Mouse (Mus musculus): ENCODE results near the gene Mrpl53. TPM values are rescaled to one million over a fixed set of nuclear protein-coding genes. Genes with fewer than 3 reads are reported as not detected.

The Mrpl53 gene
- polyA plus RNA-seq, 1 experiment, result 82.0 TPM

DNA sequence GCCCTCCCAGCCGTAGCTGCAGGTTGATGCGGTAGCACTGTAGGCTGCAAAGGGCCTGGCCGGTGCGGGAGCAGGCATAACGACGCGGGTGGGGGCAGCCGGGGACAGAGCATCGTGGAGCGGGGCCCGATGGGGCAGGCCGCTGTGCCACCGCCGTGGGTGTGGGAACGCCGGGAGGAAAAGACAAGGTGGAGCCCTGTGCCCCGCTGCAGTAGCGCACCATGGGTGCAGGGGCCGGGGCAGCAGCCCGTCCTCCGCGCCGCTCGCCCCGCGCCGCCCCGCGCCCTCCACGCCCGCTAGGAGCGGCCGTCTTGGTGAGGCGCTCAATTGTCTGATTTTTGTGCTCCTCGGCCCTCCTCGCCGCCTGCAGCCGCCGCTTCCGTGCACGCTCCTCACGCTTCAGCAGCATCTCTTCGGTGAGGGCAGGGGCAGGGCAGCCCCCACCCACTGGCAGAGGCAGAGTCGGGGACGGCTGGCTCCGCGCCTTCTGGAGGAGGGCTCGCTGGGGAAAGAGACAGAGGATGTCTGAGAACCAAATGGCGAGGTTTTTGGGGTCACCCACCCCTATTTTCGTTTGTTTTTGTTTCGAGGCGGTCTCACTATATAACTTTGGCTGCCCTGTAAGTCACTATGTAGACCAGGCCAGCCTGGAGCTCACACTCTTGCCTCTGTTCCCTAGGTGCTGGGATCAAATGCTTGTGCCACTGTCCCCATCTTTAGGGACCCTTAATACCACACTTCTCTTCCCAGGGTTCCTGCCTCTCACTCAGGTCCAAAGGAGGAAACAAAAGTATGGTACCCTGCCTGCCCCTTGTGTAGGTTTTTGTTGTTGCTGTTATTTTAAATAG lies 13.2 kb downstream of the Mrpl53 start:
- H3K27me3 ChIP-seq (ENCODE audit: control insufficient read depth, insufficient read depth, low read length), result no peaks in the 10 kb centered on the region
- peaks cover 6% of the 10 kb centered on the region for H3K36me3 ChIP-seq (ENCODE audit: control insufficient read depth, insufficient read depth, low read length)
- peak overlapping the region; percentile 74 for H3K27ac ChIP-seq (ENCODE audit: insufficient read depth, low read depth, low read length)
- peak overlapping the region; percentile 76 for H3K4me3 ChIP-seq (ENCODE audit: low read depth, low read length)
- TF ChIP-seq CTCF (IDR thresholded peaks at IDR 0.05; ENCODE audit: extremely low read depth, insufficient read length, insufficient replicate concordance, low read depth, low read length) (no peak), POLR2A (IDR thresholded peaks at IDR 0.05; ENCODE audit: low read depth, low read length) (no peak)
- WGBS, result 2% methylated on average over 52 of the region's 52 CpGs
- peaks cover 15% of the 10 kb centered on the region for H3K4me1 ChIP-seq (ENCODE audit: control insufficient read depth, insufficient read depth, insufficient read length, low read length)

- TF ChIP-seq POLR2A (IDR thresholded peaks at IDR 0.05; ENCODE audit: low read depth, low read length), result no peak
- TF ChIP-seq CTCF (IDR thresholded peaks at IDR 0.05; ENCODE audit: extremely low read depth, insufficient read length, insufficient replicate concordance, low read depth, low read length), result no peak
- WGBS, result 88% methylated on average over 5 of the region's 5 CpGs
- no peak overlapping the region for H3K4me3 ChIP-seq (ENCODE audit: low read depth, low read length)
- H3K4me1 ChIP-seq (ENCODE audit: control insufficient read depth, insufficient read depth, insufficient read length, low read length), result peaks cover 15% of the 10 kb centered on the region
- H3K27ac ChIP-seq (ENCODE audit: insufficient read depth, low read depth, low read length), result no peak overlapping the region
- H3K27me3 ChIP-seq (ENCODE audit: control insufficient read depth, insufficient read depth, low read length), result no peaks in the 10 kb centered on the region
- peaks cover 2% of the 10 kb centered on the region for H3K36me3 ChIP-seq (ENCODE audit: control insufficient read depth, insufficient read depth, low read length)
Observed at GRCm38 (mm10) chr6:83122961-83123360, 14.1 kb downstream of the Mrpl53 start.

DNA sequence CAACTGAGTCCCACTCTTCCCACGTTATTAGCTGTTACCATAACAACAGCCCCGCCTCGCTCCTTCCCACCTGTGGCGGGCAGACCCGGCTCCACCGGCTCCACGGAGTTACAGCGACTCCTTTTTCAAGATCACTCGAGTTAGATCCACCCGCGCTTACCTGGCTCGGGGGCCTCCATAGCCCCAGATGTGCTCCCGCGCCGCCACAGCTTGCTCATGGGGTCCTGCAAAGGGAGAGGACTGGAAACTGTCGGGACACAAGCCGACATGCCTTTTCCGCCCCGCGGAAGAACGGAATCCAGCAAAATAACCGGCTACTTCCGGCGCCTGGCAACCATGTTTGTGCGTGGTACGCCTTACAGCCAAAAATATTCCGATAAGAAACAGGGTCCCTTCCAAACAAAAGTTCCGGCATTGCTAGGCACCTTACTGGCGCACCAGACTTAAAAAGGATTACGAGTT lies 16.0 kb downstream of the Mrpl53 start:
- WGBS, result under 1% methylated on average over 30 of the region's 30 CpGs
- peak overlapping the region; percentile 17; the same call in 1 of the 2 replicates for H3K27ac ChIP-seq (ENCODE audit: insufficient read depth, low read depth, low read length)
- H3K4me3 ChIP-seq (ENCODE audit: low read depth, low read length), result peak overlapping the region; percentile 74
- peak; percentile 83 for TF ChIP-seq POLR2A (IDR thresholded peaks at IDR 0.05; ENCODE audit: low read depth, low read length)
- no peak for TF ChIP-seq CTCF (IDR thresholded peaks at IDR 0.05; ENCODE audit: extremely low read depth, insufficient read length, insufficient replicate concordance, low read depth, low read length)
- no peaks in the 10 kb centered on the region for H3K36me3 ChIP-seq (ENCODE audit: control insufficient read depth, insufficient read depth, low read length)
- H3K4me1 ChIP-seq (ENCODE audit: control insufficient read depth, insufficient read depth, insufficient read length, low read length), result peaks cover 13% of the 10 kb centered on the region
- H3K27me3 ChIP-seq (ENCODE audit: control insufficient read depth, insufficient read depth, low read length), result no peaks in the 10 kb centered on the region

- TF ChIP-seq CTCF (IDR thresholded peaks at IDR 0.05; ENCODE audit: extremely low read depth, insufficient read length, insufficient replicate concordance, low read depth, low read length), result no peak
- no peak for TF ChIP-seq POLR2A (IDR thresholded peaks at IDR 0.05; ENCODE audit: low read depth, low read length)
- 37% methylated on average over 5 of the region's 5 CpGs for WGBS
- Histone ChIP-seq H3K36me3 (ENCODE audit: control insufficient read depth, insufficient read depth, low read length) (no peaks in the 10 kb centered on the region), H3K27ac (ENCODE audit: insufficient read depth, low read depth, low read length) (peak within 1 kb of the TSS; percentile 17; the same call in 1 of the 2 replicates), H3K27me3 (ENCODE audit: control insufficient read depth, insufficient read depth, low read length) (no peaks in the 10 kb centered on the region), H3K4me1 (ENCODE audit: control insufficient read depth, insufficient read depth, insufficient read length, low read length) (peaks cover 9% of the 10 kb centered on the region), H3K4me3 (ENCODE audit: low read depth, low read length) (peak within 1 kb of the TSS; percentile 74)
Observed at GRCm38 (mm10) chr6:83125331-83125730, 16.5 kb downstream of the Mrpl53 start, which contains the start of gene Ino80b. Gene Ino80b, minus strand, starts transcription at chr6:83125431.

DNA sequence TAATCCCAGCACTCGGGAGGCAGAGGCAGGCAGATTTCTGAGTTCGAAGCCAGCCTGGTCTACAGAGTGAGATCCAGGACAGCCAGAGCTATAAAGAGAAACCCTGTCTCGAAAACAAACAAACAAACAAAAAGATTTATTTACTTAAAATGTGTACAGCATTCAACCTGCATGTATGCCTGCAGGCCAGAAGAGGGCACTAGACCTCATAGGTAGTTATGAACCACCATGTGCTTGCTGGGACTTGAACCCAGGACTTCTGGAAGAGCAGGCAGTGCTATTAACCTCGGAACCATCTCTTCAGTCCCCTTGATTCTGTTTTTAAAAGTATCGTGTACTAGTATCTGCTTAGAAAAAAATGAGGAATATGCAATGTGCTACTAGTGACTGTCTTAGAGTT lies 18.6 kb downstream of the Mrpl53 start:
- Histone ChIP-seq H3K4me1 (ENCODE audit: control insufficient read depth, insufficient read depth, insufficient read length, low read length) (peaks cover 12% of the 10 kb centered on the region; the same call in 1 of the 2 replicates), H3K27ac (ENCODE audit: insufficient read depth, low read depth, low read length) (no peak overlapping the region), H3K36me3 (ENCODE audit: control insufficient read depth, insufficient read depth, low read length) (no peaks in the 10 kb centered on the region), H3K4me3 (ENCODE audit: low read depth, low read length) (no peak overlapping the region), H3K27me3 (ENCODE audit: control insufficient read depth, insufficient read depth, low read length) (no peaks in the 10 kb centered on the region)
- WGBS, result 93% methylated on average over 5 of the region's 5 CpGs
- TF ChIP-seq POLR2A (IDR thresholded peaks at IDR 0.05; ENCODE audit: low read depth, low read length), result no peak
- no peak for TF ChIP-seq CTCF (IDR thresholded peaks at IDR 0.05; ENCODE audit: extremely low read depth, insufficient read length, insufficient replicate concordance, low read depth, low read length)

DNA sequence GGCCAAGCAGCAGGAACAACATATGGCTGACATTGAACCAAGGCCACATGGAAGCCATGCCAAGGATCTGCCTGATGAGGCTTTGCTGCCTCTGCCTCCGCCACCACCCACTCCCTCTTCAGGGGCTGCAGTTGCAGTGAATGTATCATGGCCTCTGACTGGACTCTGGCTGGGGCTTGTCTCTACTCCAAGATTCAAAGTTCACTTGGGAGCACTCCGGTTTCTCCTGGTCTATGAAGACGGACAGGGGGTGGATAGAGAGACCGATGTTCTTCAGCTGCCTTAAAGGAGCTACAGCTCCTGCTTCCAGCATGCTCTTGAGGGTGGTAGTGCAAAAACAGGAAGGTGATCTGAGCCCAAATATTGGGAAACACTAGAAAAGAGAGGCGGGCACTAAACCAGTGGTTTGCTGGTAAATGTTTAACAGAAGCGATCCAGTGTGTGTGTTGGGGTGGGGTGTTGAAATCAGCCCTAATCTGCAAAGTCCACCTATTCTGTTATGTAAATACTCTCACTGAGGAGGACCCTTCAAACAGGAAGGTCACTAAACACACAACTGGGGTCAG lies 22.7 kb downstream of the Mrpl53 start:
- 12% methylated on average over 6 of the region's 6 CpGs for WGBS
- no peaks in the 10 kb centered on the region for H3K36me3 ChIP-seq (ENCODE audit: control insufficient read depth, insufficient read depth, low read length)
- H3K4me3 ChIP-seq (ENCODE audit: low read depth, low read length), result no peak overlapping the region
- peak overlapping the region; percentile 97 for H3K27ac ChIP-seq (ENCODE audit: insufficient read depth, low read depth, low read length)
- no peaks in the 10 kb centered on the region for H3K27me3 ChIP-seq (ENCODE audit: control insufficient read depth, insufficient read depth, low read length)
- H3K4me1 ChIP-seq (ENCODE audit: control insufficient read depth, insufficient read depth, insufficient read length, low read length), result peaks cover 21% of the 10 kb centered on the region
- TF ChIP-seq POLR2A (IDR thresholded peaks at IDR 0.05; ENCODE audit: low read depth, low read length), result no peak
- no peak for TF ChIP-seq CTCF (IDR thresholded peaks at IDR 0.05; ENCODE audit: extremely low read depth, insufficient read length, insufficient replicate concordance, low read depth, low read length)
